Mouse (Mus musculus) bone marrow macrophage, adult 2 months (primary cell): Measurements from ENCODE around the gene Specc1l.

Experiments
- CTCF ChIP-seq: IDR thresholded peaks from 2 replicates; pipeline ENCODE4 v1.5.1; 2012; ENCODE audit warnings: low read depth, mild to moderate bottlenecking, low read length, moderate library complexity
- POLR2A ChIP-seq: IDR thresholded peaks from 2 replicates; pipeline ENCODE4 v1.6.1; 2012; ENCODE audit warnings: mild to moderate bottlenecking, low read depth, low read length, borderline replicate concordance

GRCm38 (mm10) chr10:75191647-75192046 lies 20.2 kb upstream of the Specc1l start:
- peak; percentile 80 for TF ChIP-seq CTCF
- no peak for TF ChIP-seq POLR2A
